Mouse (Mus musculus): ENCODE results near the gene Taz. TPM values are rescaled to one million over a fixed set of nuclear protein-coding genes. Genes with fewer than 3 reads are reported as not detected.

Taz gene
- polyA plus RNA-seq, 1 experiment, result 76.5 TPM

- peak; percentile 39; the same call in 1 of the 2 replicates for TF ChIP-seq POLR2A (IDR thresholded peaks at IDR 0.05; ENCODE audit: borderline replicate concordance, extremely low read depth, insufficient read depth, insufficient read length, poor library complexity, severe bottlenecking)
- no peak for TF ChIP-seq CTCF (IDR thresholded peaks at IDR 0.05; ENCODE audit: borderline replicate concordance, extremely low read depth, insufficient read depth, insufficient read length)
- DNase-seq (ENCODE audit: low read depth), result peak; percentile 97
These were observed 27.4 kb upstream of the Taz start, which contains the start of gene Emd for GRCm38 (mm10) chrX:74254153-74254887. Gene Emd, plus strand, starts transcription at chrX:74254687.

- DNase-seq (ENCODE audit: low read depth), result no peak
- TF ChIP-seq POLR2A (IDR thresholded peaks at IDR 0.05; ENCODE audit: borderline replicate concordance, extremely low read depth, insufficient read depth, insufficient read length, poor library complexity, severe bottlenecking) (no peak), CTCF (IDR thresholded peaks at IDR 0.05; ENCODE audit: borderline replicate concordance, extremely low read depth, insufficient read depth, insufficient read length) (no peak)
These were observed 26.7 kb upstream of the Taz start for GRCm38 (mm10) chrX:74254888-74255565.

GRCm38 (mm10) chrX:74257746-74258145 lies 24.0 kb upstream of the Taz start:
- DNase-seq (ENCODE audit: low read depth), result no peak
- TF ChIP-seq CTCF (IDR thresholded peaks at IDR 0.05; ENCODE audit: borderline replicate concordance, extremely low read depth, insufficient read depth, insufficient read length) (no peak), POLR2A (IDR thresholded peaks at IDR 0.05; ENCODE audit: borderline replicate concordance, extremely low read depth, insufficient read depth, insufficient read length, poor library complexity, severe bottlenecking) (no peak)

- TF ChIP-seq CTCF (IDR thresholded peaks at IDR 0.05; ENCODE audit: borderline replicate concordance, extremely low read depth, insufficient read depth, insufficient read length) (no peak), POLR2A (IDR thresholded peaks at IDR 0.05; ENCODE audit: borderline replicate concordance, extremely low read depth, insufficient read depth, insufficient read length, poor library complexity, severe bottlenecking) (no peak)
- DNase-seq (ENCODE audit: low read depth), result no peak
These were observed 12.0 kb upstream of the Taz start for GRCm38 (mm10) chrX:74269736-74270061.

- DNase-seq (ENCODE audit: low read depth), result peak; percentile 99
- TF ChIP-seq POLR2A (IDR thresholded peaks at IDR 0.05; ENCODE audit: borderline replicate concordance, extremely low read depth, insufficient read depth, insufficient read length, poor library complexity, severe bottlenecking) (peak; percentile 82; the same call in 1 of the 2 replicates), CTCF (IDR thresholded peaks at IDR 0.05; ENCODE audit: borderline replicate concordance, extremely low read depth, insufficient read depth, insufficient read length) (no peak)
These were observed 11.4 kb upstream of the Taz start, which contains the start of gene Rpl10 for GRCm38 (mm10) chrX:74270062-74270901. Gene Rpl10, plus strand, starts transcription at chrX:74270812.

GRCm38 (mm10) chrX:74270902-74271551 lies 10.7 kb upstream of the Taz start:
- DNase-seq (ENCODE audit: low read depth), result peak; percentile 39
- TF ChIP-seq CTCF (IDR thresholded peaks at IDR 0.05; ENCODE audit: borderline replicate concordance, extremely low read depth, insufficient read depth, insufficient read length) (no peak), POLR2A (IDR thresholded peaks at IDR 0.05; ENCODE audit: borderline replicate concordance, extremely low read depth, insufficient read depth, insufficient read length, poor library complexity, severe bottlenecking) (no peak)

- TF ChIP-seq CTCF (IDR thresholded peaks at IDR 0.05; ENCODE audit: borderline replicate concordance, extremely low read depth, insufficient read depth, insufficient read length) (no peak), POLR2A (IDR thresholded peaks at IDR 0.05; ENCODE audit: borderline replicate concordance, extremely low read depth, insufficient read depth, insufficient read length, poor library complexity, severe bottlenecking) (no peak)
- DNase-seq (ENCODE audit: low read depth), result no peak
These were observed 8.0 kb upstream of the Taz start for GRCm38 (mm10) chrX:74273422-74274322.

- no peak for DNase-seq (ENCODE audit: low read depth)
- no peak for TF ChIP-seq POLR2A (IDR thresholded peaks at IDR 0.05; ENCODE audit: borderline replicate concordance, extremely low read depth, insufficient read depth, insufficient read length, poor library complexity, severe bottlenecking)
These were observed 3.8 kb upstream of the Taz start for GRCm38 (mm10) chrX:74277916-74278315.

GRCm38 (mm10) chrX:74281041-74281731 lies 526 bp upstream of the Taz start:
- no peak for DNase-seq (ENCODE audit: low read depth)
- TF ChIP-seq POLR2A (IDR thresholded peaks at IDR 0.05; ENCODE audit: borderline replicate concordance, extremely low read depth, insufficient read depth, insufficient read length, poor library complexity, severe bottlenecking) (no peak), CTCF (IDR thresholded peaks at IDR 0.05; ENCODE audit: borderline replicate concordance, extremely low read depth, insufficient read depth, insufficient read length) (no peak)
